Mouse (Mus musculus): ENCODE measurements around the gene Gm13119. TPM values are rescaled to one million over a fixed set of nuclear protein-coding genes. Genes with fewer than 3 reads are reported as not detected.
"Not testable (repeated sequence)": the region's sequence is repeated elsewhere in the genome, so short reads cannot be mapped to it uniquely, and the experiment has no call there.

The Gm13119 gene
- polyA plus RNA-seq (2015; fragmentation: Nextera tagmentation; extraction: Ambion mirVana): not detected in 2 replicates

DNA sequence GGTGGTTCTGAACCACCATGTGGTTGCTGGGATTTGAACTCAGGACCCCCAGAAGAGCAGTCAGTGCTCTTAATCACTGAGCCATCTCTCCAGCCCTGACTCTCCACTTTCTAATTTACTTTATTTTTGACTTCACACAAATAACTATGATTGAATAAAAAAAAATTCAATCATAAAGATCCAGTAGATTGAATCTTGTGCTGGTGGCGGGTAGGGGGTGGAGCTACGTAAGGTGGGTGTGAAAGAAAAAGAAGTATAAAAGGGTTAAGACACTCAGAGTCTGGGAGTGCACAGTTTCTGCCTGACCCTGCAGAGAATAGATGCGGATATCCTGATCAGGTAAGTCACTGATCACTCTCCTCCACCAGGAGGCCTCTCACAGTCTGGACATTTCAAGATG is at the start of gene Gm13119:
TSS of gene Gm13119 (plus strand) at position 301 of the 400 bp plus-strand sequence.
- H3K4me3 ChIP-seq; H3K9me3 ChIP-seq; H3K4me2 ChIP-seq (replicated peaks); ATAC-seq (ENCODE audit: low FRiP score, low read depth); H3K27me3 ChIP-seq; H3K4me1 ChIP-seq; H3K9ac ChIP-seq; H3K36me3 ChIP-seq; H3K27ac ChIP-seq: not testable (repeated sequence)
- WGBS: 82% methylated on average over 3 of the region's 3 CpGs

DNA sequence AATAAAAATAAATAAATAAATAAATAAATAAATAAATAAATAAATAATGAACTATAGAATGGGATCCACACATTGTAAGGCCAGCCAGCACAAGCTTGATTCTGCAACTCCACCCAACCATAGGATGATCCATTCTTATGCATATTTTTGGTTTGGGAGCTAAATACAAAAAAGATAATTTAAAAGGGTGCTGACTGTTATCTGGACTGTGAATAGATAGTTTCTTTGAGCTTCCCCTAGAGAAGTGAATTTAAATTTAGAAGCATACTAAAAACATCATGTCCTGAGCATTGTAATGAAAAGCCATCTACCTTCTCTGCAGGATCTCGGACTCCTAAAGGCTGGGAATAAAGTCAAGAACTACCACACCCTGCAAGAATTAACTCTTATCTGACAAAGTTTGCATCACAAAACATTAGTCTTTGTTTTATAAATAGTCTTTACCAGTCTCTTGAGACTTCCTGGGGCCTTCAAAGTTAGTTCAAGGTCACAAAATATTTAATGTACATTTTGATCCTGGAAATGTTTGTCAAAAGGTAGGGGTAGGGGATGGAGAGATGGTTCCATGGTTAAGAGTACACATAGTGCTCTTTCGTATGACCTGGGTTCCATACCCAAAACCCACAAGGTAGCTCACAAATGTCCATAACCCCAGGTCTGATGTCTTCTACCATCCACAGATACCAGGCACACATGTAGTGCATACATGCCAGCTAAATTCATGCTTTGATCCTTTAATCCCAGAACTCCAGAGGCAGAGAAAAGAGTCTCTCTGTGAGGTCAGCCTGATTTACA is 44.9 kb upstream of the Gm13119 start:
- H3K27ac ChIP-seq; H3K27me3 ChIP-seq; H3K9me3 ChIP-seq; H3K36me3 ChIP-seq; H3K4me3 ChIP-seq; H3K9ac ChIP-seq; H3K4me2 ChIP-seq (replicated peaks); H3K4me1 ChIP-seq; ATAC-seq (ENCODE audit: low FRiP score, low read depth): not testable (repeated sequence)
- WGBS: 78% methylated on average over 2 of the region's 2 CpGs

DNA sequence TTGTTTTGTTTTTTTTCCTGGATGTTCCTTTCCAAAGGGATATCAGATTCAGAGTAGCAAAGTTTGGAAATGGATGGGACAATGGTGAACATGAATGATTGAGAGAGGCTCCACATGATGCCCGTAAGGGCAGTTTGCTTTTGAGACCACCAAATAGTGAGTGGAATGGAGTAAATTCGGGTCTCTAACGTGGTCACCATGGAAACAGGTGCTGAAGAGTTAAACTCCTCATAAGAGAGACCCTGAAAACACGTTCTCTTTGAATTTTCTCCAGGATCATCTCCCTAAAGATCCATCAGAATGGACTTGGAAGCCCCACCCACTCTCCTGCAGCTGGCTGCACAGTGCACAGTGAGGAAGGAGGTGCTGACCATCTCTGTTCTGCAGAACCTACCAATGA is 27.8 kb upstream of the Gm13119 start, which contains the start of gene Gm13128:
TSS of gene Gm13128 (plus strand) at position 301 of the 400 bp plus-strand sequence.
- H3K9ac ChIP-seq; H3K4me2 ChIP-seq (replicated peaks); H3K36me3 ChIP-seq; ATAC-seq (ENCODE audit: low FRiP score, low read depth); H3K9me3 ChIP-seq; H3K4me1 ChIP-seq; H3K4me3 ChIP-seq; H3K27me3 ChIP-seq; H3K27ac ChIP-seq: not testable (repeated sequence)
- 64% methylated on average over 4 of the region's 4 CpGs for WGBS

DNA sequence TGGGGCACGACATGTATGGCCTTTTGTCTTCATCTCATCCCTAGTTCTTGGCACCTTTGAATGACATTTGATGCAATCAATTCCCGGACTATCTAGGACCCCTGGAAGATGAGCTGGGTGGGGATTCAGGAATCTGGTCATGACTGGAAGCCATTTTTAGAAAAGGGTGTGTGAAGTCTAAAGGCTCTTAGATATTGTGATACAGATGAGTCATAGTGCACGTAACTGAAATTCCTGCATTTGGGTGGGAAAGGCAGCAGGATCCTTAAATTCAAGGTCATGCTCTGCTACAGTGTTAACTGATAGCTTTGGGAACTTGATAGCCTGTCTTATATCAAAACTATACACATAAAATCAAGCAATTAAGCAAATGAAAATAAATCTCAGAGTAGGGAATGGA is 21.9 kb upstream of the Gm13119 start:
- not testable (repeated sequence) for H3K27me3 ChIP-seq; H3K4me2 ChIP-seq (replicated peaks); H3K9ac ChIP-seq; ATAC-seq (ENCODE audit: low FRiP score, low read depth); H3K27ac ChIP-seq; H3K4me1 ChIP-seq; H3K9me3 ChIP-seq; H3K36me3 ChIP-seq; H3K4me3 ChIP-seq
- WGBS: 85% methylated on average over 3 of the region's 3 CpGs

DNA sequence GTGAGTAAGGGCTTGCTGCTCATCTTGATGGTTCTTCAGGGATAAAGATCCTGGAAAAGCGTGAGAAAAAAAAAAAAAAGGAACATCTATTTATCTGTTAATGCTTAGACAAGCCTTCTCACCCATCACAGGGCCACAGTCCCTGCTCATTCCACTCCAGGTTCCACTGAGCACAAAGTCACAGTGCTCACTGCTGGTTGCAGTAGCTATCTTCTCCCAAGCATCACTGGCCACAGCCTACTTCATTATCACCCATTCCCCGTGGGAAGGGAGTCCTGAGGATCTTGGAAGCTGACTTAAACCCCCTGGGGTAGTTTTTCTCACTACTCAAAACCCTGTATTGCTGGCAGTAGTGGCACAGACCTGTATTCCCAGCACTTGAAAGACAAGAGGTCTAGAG is 20.2 kb downstream of the Gm13119 start, which contains the start of gene Pramef20:
TSS of gene Pramef20 (minus strand) at position 23 of the 400 bp plus-strand sequence.
- H3K9me3 ChIP-seq: no peaks in the 10 kb centered on the region; the same call in 1 of the 2 replicates

DNA sequence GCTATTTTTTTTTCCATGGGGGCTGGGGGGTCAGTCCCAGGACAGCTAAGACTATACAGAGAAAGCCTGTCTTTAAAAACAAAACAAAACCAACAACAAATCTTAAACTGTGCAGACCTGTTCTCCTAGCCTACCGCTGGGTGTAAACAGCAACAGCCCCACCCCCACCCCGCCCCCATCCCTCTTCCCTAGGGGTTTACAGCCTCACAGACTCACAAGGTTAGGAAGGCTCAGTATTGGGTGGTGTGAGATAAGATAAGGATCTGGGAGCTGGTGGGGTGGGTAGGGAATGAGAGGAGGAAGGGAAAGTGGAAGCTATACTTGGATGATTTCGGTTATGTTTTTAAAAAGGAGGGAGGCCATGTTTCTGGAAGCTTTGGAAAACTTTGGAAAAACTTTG is 38.6 kb downstream of the Gm13119 start:
- no peak for ATAC-seq (ENCODE audit: low FRiP score, low read depth)
- 31% methylated on average over 3 of the region's 3 CpGs for WGBS

More for the DNA sequence above, 20.2 kb downstream of the Gm13119 start, which contains the start of gene Pramef20:
- Histone ChIP-seq H3K4me3 (no peak within 1 kb of the TSS), H3K27ac (no peak within 1 kb of the TSS), H3K9ac (no peak within 1 kb of the TSS), H3K4me1 (no peaks in the 10 kb centered on the region), H3K27me3 (no peaks in the 10 kb centered on the region), H3K4me2 (replicated peaks) (no peak within 1 kb of the TSS), H3K36me3 (no peaks in the 10 kb centered on the region)
- ATAC-seq (ENCODE audit: low FRiP score, low read depth): no peak
- WGBS: 62% methylated on average over 2 of the region's 2 CpGs

DNA sequence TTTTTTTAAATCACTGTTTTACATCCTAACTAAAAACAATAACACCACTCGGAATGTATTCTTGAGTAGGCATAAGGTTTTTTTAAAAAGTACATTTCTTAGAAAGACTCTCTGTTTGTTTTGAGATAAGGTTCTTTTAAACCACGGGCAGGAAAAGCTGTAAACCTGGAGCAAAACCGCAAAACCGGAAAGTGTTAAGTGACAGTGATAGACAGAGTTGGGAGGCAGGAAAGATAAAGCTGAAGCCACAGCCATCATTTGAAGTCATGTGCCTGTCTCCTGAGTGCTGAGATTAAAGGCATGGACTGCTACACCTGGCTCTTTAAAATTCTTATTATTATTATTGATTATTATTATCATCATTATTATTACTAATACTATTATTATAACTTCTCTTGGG is 45.0 kb downstream of the Gm13119 start:
- Histone ChIP-seq H3K36me3 (no peaks in the 10 kb centered on the region), H3K9me3 (no peaks in the 10 kb centered on the region), H3K4me3 (no peak overlapping the region), H3K27ac (no peak overlapping the region), H3K27me3 (no peaks in the 10 kb centered on the region), H3K4me1 (no peaks in the 10 kb centered on the region), H3K4me2 (replicated peaks) (no peak overlapping the region), H3K9ac (no peak overlapping the region)
- WGBS: 56% methylated on average over 4 of the region's 4 CpGs
- ATAC-seq (ENCODE audit: low FRiP score, low read depth): no peak

More for the DNA sequence above, 38.6 kb downstream of the Gm13119 start:
- Histone ChIP-seq H3K27ac (no peak overlapping the region), H3K9ac (no peak overlapping the region), H3K9me3 (no peaks in the 10 kb centered on the region), H3K4me3 (no peak overlapping the region), H3K27me3 (no peaks in the 10 kb centered on the region), H3K4me1 (no peaks in the 10 kb centered on the region), H3K36me3 (no peaks in the 10 kb centered on the region), H3K4me2 (replicated peaks) (no peak overlapping the region)

DNA sequence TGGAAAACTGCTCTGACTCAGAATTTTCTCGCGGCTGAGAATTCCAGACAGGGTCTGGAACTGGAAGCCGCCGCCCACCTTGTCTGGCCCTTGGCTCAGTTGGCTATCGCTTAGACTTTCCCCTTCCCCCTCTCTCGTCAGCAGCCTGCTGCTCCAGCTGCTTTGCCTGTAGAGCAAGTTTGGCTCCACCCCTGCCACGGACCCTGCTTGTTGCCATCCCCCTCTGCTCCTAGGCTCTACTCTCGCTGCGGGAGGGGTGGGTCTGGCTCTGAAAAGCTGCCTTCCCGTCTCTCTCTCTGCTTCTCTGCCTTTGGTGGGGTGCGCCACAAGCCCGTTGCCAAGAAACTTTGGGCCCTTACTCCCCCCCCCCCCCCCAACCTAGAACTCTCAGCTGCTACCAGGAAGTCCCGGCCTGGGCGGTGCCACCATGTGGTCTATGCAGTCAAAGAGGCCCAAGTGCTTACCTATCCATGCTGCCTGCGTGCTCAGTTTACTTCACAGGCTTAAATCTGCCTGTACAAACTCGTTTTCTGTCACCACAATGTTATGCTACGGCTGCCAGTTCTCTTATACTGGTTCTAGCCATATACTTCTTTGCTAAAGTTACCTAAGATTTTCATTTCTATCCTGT is 46.8 kb downstream of the Gm13119 start:
- Histone ChIP-seq H3K9me3 (no peaks in the 10 kb centered on the region), H3K4me1 (no peaks in the 10 kb centered on the region), H3K36me3 (no peaks in the 10 kb centered on the region), H3K4me2 (replicated peaks) (peak overlapping the region; percentile 60), H3K27me3 (no peaks in the 10 kb centered on the region), H3K27ac (peak overlapping the region; percentile 82), H3K4me3 (peak overlapping the region; percentile 38), H3K9ac (peak overlapping the region; percentile 50)
- peak; percentile 94 for ATAC-seq (ENCODE audit: low FRiP score, low read depth)
- 5% methylated on average over 17 of the region's 17 CpGs for WGBS

DNA sequence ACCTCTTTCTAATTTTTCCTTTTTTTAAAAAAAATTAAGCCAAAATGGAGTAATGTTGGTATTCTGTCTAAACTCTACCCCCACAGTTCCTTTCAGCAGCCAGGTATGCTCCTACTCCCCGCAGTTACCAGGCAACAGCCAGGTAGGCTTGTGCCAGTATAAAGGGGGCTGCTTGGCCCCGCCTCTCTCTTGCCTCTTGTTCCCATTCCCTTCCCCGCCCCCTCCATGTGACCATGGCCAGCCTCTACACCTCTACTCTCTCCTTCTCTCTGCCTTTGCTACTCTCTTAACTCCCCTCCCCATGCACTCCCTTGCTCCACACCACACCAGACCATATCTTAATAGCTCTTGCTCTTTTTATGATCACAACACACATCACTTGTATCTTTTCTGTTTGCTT is 48.5 kb downstream of the Gm13119 start:
- Histone ChIP-seq H3K27me3 (no peaks in the 10 kb centered on the region), H3K4me1 (no peaks in the 10 kb centered on the region), H3K4me2 (replicated peaks) (no peak overlapping the region), H3K4me3 (no peak overlapping the region), H3K9ac (no peak overlapping the region), H3K36me3 (no peaks in the 10 kb centered on the region), H3K27ac (no peak overlapping the region), H3K9me3 (no peaks in the 10 kb centered on the region)
- 64% methylated on average over 3 of the region's 3 CpGs for WGBS
- ATAC-seq (ENCODE audit: low FRiP score, low read depth): no peak

DNA sequence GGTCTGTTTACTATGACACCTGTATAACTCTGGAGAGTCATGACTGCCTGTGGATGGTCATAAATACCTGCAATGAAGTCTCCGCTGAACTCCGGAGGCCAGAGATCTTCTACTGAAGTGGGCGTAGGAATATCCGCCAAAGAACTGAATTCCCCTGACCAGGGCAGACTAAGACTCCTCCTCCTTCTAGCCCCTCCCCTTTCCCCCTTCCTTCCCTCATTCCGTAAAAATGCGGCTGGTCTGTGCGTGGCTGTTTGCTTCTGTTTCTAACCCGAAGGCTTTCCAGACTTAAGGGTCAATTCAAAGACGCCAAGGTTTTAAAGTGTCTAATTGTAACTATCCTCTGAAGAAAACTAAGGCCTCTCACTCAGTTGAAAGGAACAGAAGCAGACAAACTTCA is 50.5 kb downstream of the Gm13119 start, which contains the start of gene Pramef12:
TSS of gene Pramef12 (minus strand) at position 175 of the 400 bp plus-strand sequence.
- no peaks in the 10 kb centered on the region for H3K36me3 ChIP-seq
- no peaks in the 10 kb centered on the region for H3K27me3 ChIP-seq
- no peaks in the 10 kb centered on the region for H3K4me1 ChIP-seq
- no peaks in the 10 kb centered on the region for H3K9me3 ChIP-seq
- H3K4me3 ChIP-seq: no peak within 1 kb of the TSS
- no peak for ATAC-seq (ENCODE audit: low FRiP score, low read depth)
- no peak within 1 kb of the TSS for H3K4me2 ChIP-seq (replicated peaks)
- H3K27ac ChIP-seq: no peak within 1 kb of the TSS
- no peak within 1 kb of the TSS for H3K9ac ChIP-seq
- WGBS: 64% methylated on average over 9 of the region's 9 CpGs
